Mouse (Mus musculus) embryonic facial prominence, embryonic 12.5 days (tissue): ENCODE measurements at regions not wholly inside any gene's neighbourhood (a gene's known extent, or its start where the extent isn't known, plus 50 kb on each side); places are given as distances from the start of the nearest gene placed in this dataset.

Source experiments
- ATAC-seq: fragments of 200-750 bp; cut with Nextera tagmentation; 2 replicates; pipeline ENCODE4 v1.8.0; 2017; ENCODE audit not compliant: insufficient number of reproducible peaks, insufficient read depth, low FRiP score, low TSS enrichment
- H3K27ac ChIP-seq: fragments of 300-500 bp; sonication (generic); 2 replicates; pipeline ENCODE4 v1.5.1; 2016; ENCODE audit warnings: mild to moderate bottlenecking
- H3K27me3 ChIP-seq: fragments of 300-500 bp; sonication (generic); 2 replicates; pipeline ENCODE4 v1.6.1; 2016; ENCODE audit warnings: mild to moderate bottlenecking, moderate library complexity
- H3K36me3 ChIP-seq: fragments of 300-500 bp; sonication (generic); 2 replicates; pipeline ENCODE4 v1.6.1; 2016; ENCODE audit warnings: mild to moderate bottlenecking
- H3K4me1 ChIP-seq: fragments of 300-500 bp; sonication (generic); 2 replicates; pipeline ENCODE4 v1.6.1; 2016
- H3K4me2 ChIP-seq: fragments of 300-500 bp; sonication (generic); replicated peaks from 2 replicates; pipeline ENCODE4 v1.6.1; 2016; ENCODE audit warnings: mild to moderate bottlenecking, moderate library complexity
- H3K4me3 ChIP-seq: fragments of 300-500 bp; sonication (generic); 2 replicates; pipeline ENCODE4 v1.5.1; 2016; ENCODE audit warnings: mild to moderate bottlenecking
- H3K9ac ChIP-seq: fragments of 300-500 bp; sonication (generic); 2 replicates; pipeline ENCODE4 v1.6.1; 2016; ENCODE audit warnings: mild to moderate bottlenecking, moderate library complexity
- H3K9me3 ChIP-seq: fragments of 300-500 bp; sonication (generic); 2 replicates; pipeline ENCODE4 v1.6.1; 2016; ENCODE audit warnings: mild to moderate bottlenecking, moderate library complexity
- WGBS: fragments of 180-500 bp; shearing (Covaris S2); methylation state at CpG from one replicate; pipeline ENCODE4 v1.1.7; 2016; 5-methylcytosine and 5-hydroxymethylcytosine counted together

- no peak overlapping the region for H3K4me3 ChIP-seq
- H3K9ac ChIP-seq: no peak overlapping the region
- peak overlapping the region; percentile 38 for H3K4me2 ChIP-seq
- no peaks in the 10 kb centered on the region for H3K27me3 ChIP-seq
- 10% methylated on average over 7 of the region's 7 CpGs for WGBS
- H3K4me1 ChIP-seq: peaks cover 44% of the 10 kb centered on the region
- H3K27ac ChIP-seq: peak overlapping the region; percentile 96
- ATAC-seq: no peak; the same call in 1 of the 2 replicates
- no peaks in the 10 kb centered on the region for H3K9me3 ChIP-seq
- no peaks in the 10 kb centered on the region for H3K36me3 ChIP-seq
Observed at GRCm38 (mm10) chr16:15052389-15052923, 146.1 kb downstream of the Efcab1 start.

GRCm38 (mm10) chr16:15052924-15053793 lies 146.8 kb downstream of the Efcab1 start:
- no peak overlapping the region for H3K9ac ChIP-seq
- peak; percentile 95 for ATAC-seq

GRCm38 (mm10) chr16:15053840-15054239 lies 147.4 kb downstream of the Efcab1 start:
- Histone ChIP-seq H3K9ac (no peak overlapping the region), H3K27me3 (no peaks in the 10 kb centered on the region), H3K4me2 (peak overlapping the region; percentile 38; the same call in 1 of the 2 replicates), H3K9me3 (no peaks in the 10 kb centered on the region), H3K4me1 (peaks cover 44% of the 10 kb centered on the region), H3K36me3 (no peaks in the 10 kb centered on the region), H3K4me3 (no peak overlapping the region), H3K27ac (peak overlapping the region; percentile 96)
- under 1% methylated on average over 4 of the region's 4 CpGs for WGBS
- no peak for ATAC-seq

More at GRCm38 (mm10) chr16:15052924-15053793, 146.8 kb downstream of the Efcab1 start:
- Histone ChIP-seq H3K4me1 (peaks cover 44% of the 10 kb centered on the region), H3K4me3 (no peak overlapping the region), H3K27ac (peak overlapping the region; percentile 96), H3K4me2 (peak overlapping the region; percentile 38), H3K9me3 (no peaks in the 10 kb centered on the region), H3K36me3 (no peaks in the 10 kb centered on the region), H3K27me3 (no peaks in the 10 kb centered on the region)
- WGBS: under 1% methylated on average over 16 of the region's 16 CpGs

GRCm38 (mm10) chr16:15054306-15055001 lies 148.0 kb downstream of the Efcab1 start:
- H3K36me3 ChIP-seq: no peaks in the 10 kb centered on the region
- WGBS: 15% methylated on average over 5 of the region's 5 CpGs
- H3K4me2 ChIP-seq: no peak overlapping the region
- peak; percentile 30; the same call in 1 of the 2 replicates for ATAC-seq
- no peaks in the 10 kb centered on the region for H3K27me3 ChIP-seq
- H3K4me1 ChIP-seq: peaks cover 44% of the 10 kb centered on the region
- H3K9ac ChIP-seq: no peak overlapping the region
- peak overlapping the region; percentile 96 for H3K27ac ChIP-seq
- no peaks in the 10 kb centered on the region for H3K9me3 ChIP-seq
- no peak overlapping the region for H3K4me3 ChIP-seq

GRCm38 (mm10) chr16:15055697-15056096 lies 149.3 kb downstream of the Efcab1 start:
- Histone ChIP-seq H3K36me3 (no peaks in the 10 kb centered on the region), H3K27ac (peak overlapping the region; percentile 75)
- 74% methylated on average over 5 of the region's 5 CpGs for WGBS

GRCm38 (mm10) chr16:15070485-15070960 lies 164.1 kb downstream of the Efcab1 start:
- 85% methylated on average over 7 of the region's 7 CpGs for WGBS

More at GRCm38 (mm10) chr16:15055697-15056096, 149.3 kb downstream of the Efcab1 start:
- H3K4me3 ChIP-seq: no peak overlapping the region
- no peak overlapping the region for H3K9ac ChIP-seq
- H3K27me3 ChIP-seq: no peaks in the 10 kb centered on the region
- H3K4me2 ChIP-seq: no peak overlapping the region
- H3K4me1 ChIP-seq: peaks cover 44% of the 10 kb centered on the region
- no peaks in the 10 kb centered on the region for H3K9me3 ChIP-seq
- no peak for ATAC-seq

GRCm38 (mm10) chr16:15074407-15074806 lies 168.0 kb downstream of the Efcab1 start:
- Histone ChIP-seq H3K9me3 (no peaks in the 10 kb centered on the region), H3K4me3 (no peak overlapping the region), H3K9ac (no peak overlapping the region), H3K4me2 (no peak overlapping the region), H3K27ac (no peak overlapping the region), H3K27me3 (no peaks in the 10 kb centered on the region), H3K36me3 (no peaks in the 10 kb centered on the region), H3K4me1 (no peaks in the 10 kb centered on the region)
- ATAC-seq: no peak

More at GRCm38 (mm10) chr16:15070485-15070960, 164.1 kb downstream of the Efcab1 start:
- Histone ChIP-seq H3K4me3 (no peak overlapping the region), H3K4me1 (no peaks in the 10 kb centered on the region), H3K27me3 (no peaks in the 10 kb centered on the region), H3K4me2 (no peak overlapping the region), H3K9me3 (no peaks in the 10 kb centered on the region), H3K27ac (no peak overlapping the region), H3K9ac (no peak overlapping the region), H3K36me3 (no peaks in the 10 kb centered on the region)
- no peak for ATAC-seq

- Histone ChIP-seq H3K4me3 (no peak overlapping the region), H3K36me3 (no peaks in the 10 kb centered on the region), H3K4me1 (peaks cover 14% of the 10 kb centered on the region), H3K27me3 (no peaks in the 10 kb centered on the region), H3K4me2 (peak overlapping the region; percentile 68; the same call in 1 of the 2 replicates), H3K27ac (peak overlapping the region; percentile 97), H3K9ac (no peak overlapping the region), H3K9me3 (no peaks in the 10 kb centered on the region)
- ATAC-seq: no peak
- 26% methylated on average over 3 of the region's 3 CpGs for WGBS
Observed at GRCm38 (mm10) chr16:15083692-15084091, 177.3 kb downstream of the Efcab1 start.

GRCm38 (mm10) chr16:15084147-15084752 lies 177.8 kb downstream of the Efcab1 start:
- Histone ChIP-seq H3K36me3 (no peaks in the 10 kb centered on the region), H3K4me3 (peak overlapping the region; percentile 41), H3K9ac (peak overlapping the region; percentile 61), H3K4me2 (peak overlapping the region; percentile 68), H3K4me1 (peaks cover 14% of the 10 kb centered on the region), H3K27ac (peak overlapping the region; percentile 97), H3K27me3 (no peaks in the 10 kb centered on the region), H3K9me3 (no peaks in the 10 kb centered on the region)
- 13% methylated on average over 10 of the region's 10 CpGs for WGBS
- ATAC-seq: peak; percentile 30

GRCm38 (mm10) chr16:15084753-15085728 lies 178.6 kb downstream of the Efcab1 start:
- H3K9me3 ChIP-seq: no peaks in the 10 kb centered on the region
- no peaks in the 10 kb centered on the region for H3K27me3 ChIP-seq
- H3K4me1 ChIP-seq: peaks cover 14% of the 10 kb centered on the region
- H3K36me3 ChIP-seq: no peaks in the 10 kb centered on the region
- peak overlapping the region; percentile 41 for H3K4me3 ChIP-seq
- H3K9ac ChIP-seq: peak overlapping the region; percentile 61
- ATAC-seq: peak; percentile 90
- H3K27ac ChIP-seq: peak overlapping the region; percentile 97
- under 1% methylated on average over 56 of the region's 56 CpGs for WGBS
- H3K4me2 ChIP-seq: peak overlapping the region; percentile 68
